Mouse (Mus musculus): ENCODE results near the gene Ptch2. TPM values are rescaled to one million over a fixed set of nuclear protein-coding genes. Genes with fewer than 3 reads are reported as not detected.

The Ptch2 gene
- polyA plus RNA-seq, 1 experiment from 2014 or later = 4.5 TPM

DNA sequence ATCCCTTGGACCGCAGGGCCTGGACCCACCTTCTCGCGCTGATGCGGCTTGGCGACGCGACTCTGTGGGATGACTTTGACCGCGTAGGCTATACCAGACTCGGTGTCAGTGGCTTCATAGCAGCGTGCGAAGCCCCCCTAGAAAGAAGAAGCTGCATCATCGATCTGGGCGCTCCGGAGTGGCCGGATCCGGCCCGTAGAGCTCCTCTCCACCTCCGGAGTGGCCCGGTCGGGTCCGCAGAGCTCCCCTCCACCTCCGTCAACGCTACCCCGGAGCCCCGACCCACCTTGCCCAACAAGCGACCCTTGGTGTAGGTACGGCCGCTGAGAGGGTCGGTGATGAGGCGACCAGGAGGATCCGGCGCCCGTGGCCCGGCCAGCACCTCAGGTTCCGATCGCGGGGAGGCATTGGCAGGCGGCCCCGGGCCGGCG, 37.5 kb downstream of the Ptch2 start:
- peaks cover 35% of the 10 kb centered on the region for H3K4me1 ChIP-seq
- ATAC-seq (ENCODE audit: low FRiP score) = peak; percentile 48

DNA sequence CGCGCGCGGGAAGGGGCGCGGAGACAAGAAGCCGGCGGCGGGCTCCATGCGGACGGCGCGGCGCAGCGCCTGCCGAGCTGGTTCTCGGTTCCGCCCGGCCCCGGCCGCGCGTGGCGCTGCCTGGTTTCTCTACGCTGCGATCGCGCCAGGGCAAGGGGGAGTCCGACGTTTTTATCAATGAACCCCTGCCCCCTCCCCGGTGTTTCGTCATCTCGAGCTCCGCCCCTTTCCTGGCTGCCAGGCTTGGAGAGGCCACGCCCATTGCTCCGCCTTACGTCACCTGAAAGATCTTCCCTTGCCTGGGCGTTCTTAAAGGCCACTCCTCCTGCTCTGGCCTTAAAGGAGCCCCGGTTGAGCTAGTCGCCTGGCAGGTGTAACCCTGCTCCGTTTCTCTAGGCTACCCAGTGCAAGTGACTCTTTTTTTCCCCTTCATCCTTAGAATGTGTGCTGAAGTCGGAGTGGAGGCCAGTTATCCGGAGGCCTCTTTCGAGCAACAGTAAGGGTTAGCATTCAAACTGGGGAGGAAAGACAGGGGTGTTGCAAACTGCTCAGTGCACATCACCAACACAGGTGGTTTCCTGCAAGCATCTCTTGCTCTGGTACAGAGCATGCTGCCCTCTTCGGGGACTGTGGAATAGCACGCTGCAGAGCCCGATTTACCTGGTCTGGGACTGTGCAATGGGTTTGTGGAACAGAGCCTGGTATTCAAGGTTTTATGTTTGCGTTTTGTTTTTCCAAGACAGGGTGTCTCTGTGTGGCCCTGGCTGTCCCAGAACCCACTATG, 38.1 kb downstream of the Ptch2 start, which contains the start of gene Plk3:
TSS of gene Plk3 (minus strand) at position 147 of the 784 bp plus-strand sequence.
- Histone ChIP-seq H3K4me2 (replicated peaks) (peak within 1 kb of the TSS; percentile 82), H3K4me3 (peak within 1 kb of the TSS; percentile 83), H3K9ac (peak within 1 kb of the TSS; percentile 84), H3K9me3 (replicated peaks) (no peaks in the 10 kb centered on the region), H3K4me1 (peaks cover 35% of the 10 kb centered on the region), H3K27me3 (0 out of 2 replicates have a peak, but pooled peaks cover 11% of the 10 kb centered on the region), H3K27ac (peak within 1 kb of the TSS; percentile 79), H3K36me3 (peaks cover 9% of the 10 kb centered on the region)
- WGBS = 3% methylated on average over 36 of the region's 48 CpGs
- ATAC-seq (ENCODE audit: low FRiP score) = peak; percentile 87

More for the DNA sequence above, 37.5 kb downstream of the Ptch2 start:
- Histone ChIP-seq H3K9me3 (replicated peaks) (no peaks in the 10 kb centered on the region), H3K27me3 (0 out of 2 replicates have a peak, but pooled peaks cover 11% of the 10 kb centered on the region), H3K27ac (peak overlapping the region; percentile 79), H3K9ac (peak overlapping the region; percentile 84), H3K36me3 (peaks cover 15% of the 10 kb centered on the region), H3K4me2 (replicated peaks) (peak overlapping the region; percentile 82), H3K4me3 (peak overlapping the region; percentile 83)
- WGBS = under 1% methylated on average over 42 of the region's 42 CpGs

DNA sequence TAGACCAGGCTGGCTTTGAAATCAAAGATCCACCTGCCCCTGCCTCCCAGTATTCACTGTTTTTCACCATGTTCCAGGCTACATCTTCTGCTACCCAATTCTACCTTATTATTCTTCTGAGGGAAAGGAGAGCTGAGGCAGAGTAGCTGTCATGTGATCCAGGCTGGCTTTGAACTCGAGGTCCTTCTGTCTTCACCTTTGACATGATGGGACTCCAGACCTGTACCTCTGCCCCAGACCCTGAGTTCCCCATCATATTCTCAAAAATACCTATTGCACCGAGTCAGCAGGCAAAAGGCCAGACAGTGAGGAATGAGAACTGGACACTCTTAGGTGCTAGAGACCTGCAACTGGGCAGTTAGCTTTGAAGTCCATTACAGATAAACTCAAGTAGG, 38.7 kb downstream of the Ptch2 start:
- 0 out of 2 replicates have a peak, but pooled peaks cover 11% of the 10 kb centered on the region for H3K27me3 ChIP-seq
- no peak overlapping the region for H3K9ac ChIP-seq
- WGBS = 39% methylated on average over 2 of the region's 2 CpGs
- H3K4me3 ChIP-seq = 0 out of 2 replicates have a peak overlapping the region, but pooled peaks have one; percentile 83
- no peaks in the 10 kb centered on the region for H3K9me3 ChIP-seq (replicated peaks)
- H3K36me3 ChIP-seq = peaks cover 4% of the 10 kb centered on the region
- H3K4me2 ChIP-seq (replicated peaks) = peak overlapping the region; percentile 82
- no peak for ATAC-seq (ENCODE audit: low FRiP score)
- H3K4me1 ChIP-seq = peaks cover 35% of the 10 kb centered on the region
- no peak overlapping the region for H3K27ac ChIP-seq

DNA sequence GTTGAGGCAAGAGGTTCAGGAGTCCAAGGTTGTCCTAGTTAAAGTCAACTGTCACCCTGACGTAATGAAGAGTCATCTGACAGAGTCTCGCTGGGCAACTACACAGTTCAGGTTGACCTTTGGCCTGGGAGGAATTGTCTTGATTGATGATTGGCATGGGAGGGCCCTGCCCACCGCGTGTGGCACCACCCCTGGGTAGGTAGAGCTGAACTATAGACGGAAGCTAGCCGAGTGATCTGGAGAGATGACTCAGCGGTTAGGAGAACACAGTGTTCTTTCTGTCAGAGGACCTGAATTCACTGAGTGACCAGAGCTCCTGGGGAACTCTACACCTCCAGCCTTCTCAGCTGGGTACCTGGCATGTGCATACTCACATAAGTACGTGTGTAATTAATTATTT, 40.2 kb downstream of the Ptch2 start:
- Histone ChIP-seq H3K9ac (no peak overlapping the region), H3K27me3 (0 out of 2 replicates have a peak, but pooled peaks cover 11% of the 10 kb centered on the region), H3K9me3 (replicated peaks) (no peaks in the 10 kb centered on the region), H3K36me3 (no peaks in the 10 kb centered on the region), H3K4me3 (no peak overlapping the region), H3K4me2 (replicated peaks) (no peak overlapping the region), H3K27ac (no peak overlapping the region), H3K4me1 (peaks cover 23% of the 10 kb centered on the region)
- 20% methylated on average over 8 of the region's 8 CpGs for WGBS
- no peak for ATAC-seq (ENCODE audit: low FRiP score)

DNA sequence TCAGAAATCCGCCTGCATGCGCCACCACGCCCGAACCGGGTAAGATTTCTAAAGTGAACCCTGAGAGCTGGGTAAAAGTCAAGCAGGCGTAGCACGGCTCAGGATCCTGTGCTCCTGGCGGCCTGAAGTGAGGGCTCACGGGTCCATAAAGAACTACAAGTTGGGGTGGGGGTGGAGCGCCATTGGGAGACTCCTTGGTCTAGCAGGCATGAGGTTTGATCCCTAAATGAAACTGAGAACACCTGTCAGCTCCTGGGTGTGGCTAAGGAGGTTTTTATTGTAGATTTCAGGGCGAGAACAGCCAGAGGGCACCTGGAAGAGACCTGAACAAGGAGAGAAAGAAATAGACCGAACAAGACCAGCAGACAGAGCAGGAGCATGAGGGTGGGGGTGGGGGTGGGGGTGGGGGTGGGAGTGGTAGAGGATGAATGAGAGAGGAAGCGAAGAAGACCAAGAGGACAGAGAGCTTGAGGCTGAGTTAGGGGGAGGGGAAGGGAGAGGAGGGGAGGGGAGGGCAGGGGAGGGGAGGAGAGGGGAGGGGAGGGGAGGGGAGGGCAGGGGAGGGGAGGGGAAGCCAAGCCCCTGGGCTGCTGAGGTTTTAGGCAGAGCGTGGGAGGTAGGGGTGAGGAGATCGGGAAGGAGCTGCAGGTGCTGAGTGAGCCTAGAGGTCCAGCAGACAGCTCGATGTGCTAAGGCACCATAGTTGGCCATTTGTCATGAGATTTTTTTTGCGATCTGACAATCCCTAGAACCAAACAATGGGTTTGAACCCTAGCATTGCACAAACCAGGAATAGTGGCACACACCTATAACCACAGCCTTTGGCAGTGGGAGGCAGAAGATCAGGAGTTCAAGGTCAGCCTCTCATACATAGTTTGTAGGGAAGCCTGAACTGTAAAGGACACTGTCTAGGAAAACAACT, 42.7 kb downstream of the Ptch2 start:
- WGBS = 70% methylated on average over 16 of the region's 17 CpGs
- no peak for ATAC-seq (ENCODE audit: low FRiP score)
- H3K27me3 ChIP-seq = 0 out of 2 replicates have a peak, but pooled peaks cover 4% of the 10 kb centered on the region
- H3K4me2 ChIP-seq (replicated peaks) = no peak overlapping the region
- no peak overlapping the region for H3K9ac ChIP-seq
- no peaks in the 10 kb centered on the region for H3K9me3 ChIP-seq (replicated peaks)
- peaks cover 5% of the 10 kb centered on the region for H3K4me1 ChIP-seq
- no peak overlapping the region for H3K4me3 ChIP-seq
- H3K36me3 ChIP-seq = no peaks in the 10 kb centered on the region
- no peak overlapping the region for H3K27ac ChIP-seq

DNA sequence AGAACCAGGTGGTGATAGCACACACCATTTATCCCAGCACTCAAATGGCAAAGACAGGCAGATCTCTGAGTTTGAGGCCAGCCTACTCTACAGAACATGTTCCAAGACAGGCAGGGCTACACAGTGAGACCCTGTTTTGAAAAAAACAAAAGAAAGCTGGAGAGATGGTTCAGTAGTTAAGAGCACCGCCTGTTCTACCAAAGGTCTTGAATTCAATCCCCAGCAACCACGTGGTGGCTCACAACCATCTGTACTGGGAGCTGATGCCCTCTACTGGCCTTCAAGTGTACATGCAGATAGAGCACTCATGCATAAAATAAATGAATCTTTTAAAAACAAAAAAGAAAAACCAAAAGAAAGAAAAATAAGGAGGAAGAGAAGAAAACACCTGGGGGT, 43.3 kb downstream of the Ptch2 start:
- Histone ChIP-seq H3K36me3 (no peaks in the 10 kb centered on the region), H3K4me2 (replicated peaks) (no peak overlapping the region), H3K9me3 (replicated peaks) (no peaks in the 10 kb centered on the region), H3K27ac (no peak overlapping the region), H3K27me3 (0 out of 2 replicates have a peak, but pooled peaks cover 4% of the 10 kb centered on the region), H3K4me1 (peaks cover 3% of the 10 kb centered on the region), H3K4me3 (no peak overlapping the region), H3K9ac (no peak overlapping the region)
- no peak for ATAC-seq (ENCODE audit: low FRiP score)
- 0% methylated on average over 2 of the region's 2 CpGs for WGBS

DNA sequence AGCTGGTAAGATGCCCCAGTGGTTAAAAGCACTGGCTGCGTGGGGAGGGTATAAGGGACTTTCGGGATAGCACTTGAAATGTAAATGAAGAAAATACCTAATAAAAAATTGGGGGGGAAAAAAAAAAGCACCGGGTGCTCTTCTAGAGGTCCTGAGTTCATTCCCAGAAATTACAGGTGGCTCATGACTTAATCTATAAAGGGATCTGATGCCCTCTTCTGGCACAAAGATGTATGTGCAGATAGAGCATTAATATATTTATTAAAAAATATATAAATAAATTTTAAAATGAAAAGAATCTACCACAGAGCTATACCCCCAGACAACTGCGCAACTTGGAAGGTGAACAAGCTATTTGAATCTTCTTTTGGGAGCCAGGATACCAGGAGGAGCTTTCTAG, 44.7 kb downstream of the Ptch2 start:
- H3K27ac ChIP-seq = no peak overlapping the region
- no peak overlapping the region for H3K9ac ChIP-seq
- H3K9me3 ChIP-seq (replicated peaks) = no peaks in the 10 kb centered on the region
- H3K4me2 ChIP-seq (replicated peaks) = no peak overlapping the region
- no peaks in the 10 kb centered on the region for H3K36me3 ChIP-seq
- 51% methylated on average over 4 of the region's 4 CpGs for WGBS
- ATAC-seq (ENCODE audit: low FRiP score) = no peak
- H3K4me3 ChIP-seq = no peak overlapping the region
- H3K27me3 ChIP-seq = 0 out of 2 replicates have a peak, but pooled peaks cover 4% of the 10 kb centered on the region
- H3K4me1 ChIP-seq = no peaks in the 10 kb centered on the region; the same call in 1 of the 2 replicates

DNA sequence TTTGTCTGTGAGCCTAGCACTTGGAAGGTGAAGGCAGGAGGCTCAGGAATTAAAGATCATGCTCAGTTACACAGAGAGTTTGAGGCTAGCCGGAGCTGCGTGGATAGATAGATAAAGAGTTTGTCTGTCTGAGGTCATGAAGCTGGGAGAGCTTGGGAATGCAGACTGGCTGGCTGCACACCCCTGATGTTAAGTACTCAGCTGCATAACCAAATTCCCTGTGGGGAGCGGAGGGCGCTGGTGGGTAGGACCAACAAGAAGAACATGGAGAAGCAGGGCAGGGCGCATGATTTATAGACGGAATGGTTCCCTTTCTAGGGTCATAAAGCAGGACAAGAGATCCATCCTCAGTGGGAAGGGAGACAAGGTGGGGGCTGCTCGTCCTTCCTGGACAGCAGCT, 47.1 kb downstream of the Ptch2 start:
- peaks cover 1% of the 10 kb centered on the region; the same call in 1 of the 2 replicates for H3K36me3 ChIP-seq
- WGBS = 62% methylated on average over 7 of the region's 7 CpGs
- H3K4me3 ChIP-seq = no peak overlapping the region
- H3K4me1 ChIP-seq = no peaks in the 10 kb centered on the region
- H3K4me2 ChIP-seq (replicated peaks) = no peak overlapping the region
- no peak for ATAC-seq (ENCODE audit: low FRiP score)
- no peak overlapping the region for H3K9ac ChIP-seq
- no peaks in the 10 kb centered on the region for H3K9me3 ChIP-seq (replicated peaks)
- H3K27me3 ChIP-seq = 0 out of 2 replicates have a peak, but pooled peaks cover 4% of the 10 kb centered on the region
- no peak overlapping the region for H3K27ac ChIP-seq

DNA sequence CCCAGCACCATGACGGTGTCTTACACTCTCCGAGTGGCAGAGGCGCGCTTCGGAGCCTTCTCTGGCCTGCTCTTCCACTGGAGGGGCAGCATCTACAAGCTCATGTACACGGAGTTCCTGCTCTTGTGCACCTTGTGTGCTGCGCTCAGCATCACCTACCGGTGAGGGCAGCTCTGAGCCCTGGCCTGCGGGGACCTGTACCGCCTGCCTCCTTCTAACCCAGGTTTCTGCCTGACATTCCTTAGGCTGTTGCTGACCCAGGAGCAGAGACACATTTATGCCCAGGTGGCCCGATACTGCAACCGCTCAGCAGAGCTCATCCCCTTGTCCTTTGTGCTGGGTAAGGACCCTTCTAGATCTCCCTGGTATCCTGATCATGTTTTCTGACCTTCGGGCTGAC, 49.4 kb downstream of the Ptch2 start:
- Histone ChIP-seq H3K4me3 (no peak overlapping the region), H3K27ac (no peak overlapping the region), H3K4me2 (replicated peaks) (no peak overlapping the region), H3K36me3 (peaks cover 21% of the 10 kb centered on the region), H3K27me3 (0 out of 2 replicates have a peak, but pooled peaks cover 4% of the 10 kb centered on the region), H3K4me1 (no peaks in the 10 kb centered on the region), H3K9me3 (replicated peaks) (no peaks in the 10 kb centered on the region), H3K9ac (no peak overlapping the region)
- WGBS = 93% methylated on average over 13 of the region's 13 CpGs
- ATAC-seq (ENCODE audit: low FRiP score) = no peak

DNA sequence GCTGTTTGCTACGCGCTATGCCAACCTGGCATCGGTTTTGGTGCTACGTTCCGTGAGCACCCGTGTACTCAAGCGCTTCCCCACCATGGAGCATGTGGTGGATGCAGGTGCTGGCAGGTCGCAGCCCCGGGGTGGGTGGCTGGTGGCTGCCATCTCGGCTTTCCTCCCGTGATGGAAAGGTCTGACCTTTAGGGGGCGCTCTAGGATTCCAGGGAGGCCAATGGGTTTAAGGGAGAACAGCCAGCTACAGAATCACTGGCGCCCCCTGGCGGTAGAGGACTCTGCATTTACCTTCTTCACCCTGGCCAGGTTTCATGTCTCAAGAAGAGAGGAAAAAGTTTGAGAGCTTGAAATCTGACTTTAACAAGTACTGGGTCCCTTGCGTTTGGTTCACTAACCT, 50.3 kb downstream of the Ptch2 start:
- 26% methylated on average over 15 of the region's 15 CpGs for WGBS

DNA sequence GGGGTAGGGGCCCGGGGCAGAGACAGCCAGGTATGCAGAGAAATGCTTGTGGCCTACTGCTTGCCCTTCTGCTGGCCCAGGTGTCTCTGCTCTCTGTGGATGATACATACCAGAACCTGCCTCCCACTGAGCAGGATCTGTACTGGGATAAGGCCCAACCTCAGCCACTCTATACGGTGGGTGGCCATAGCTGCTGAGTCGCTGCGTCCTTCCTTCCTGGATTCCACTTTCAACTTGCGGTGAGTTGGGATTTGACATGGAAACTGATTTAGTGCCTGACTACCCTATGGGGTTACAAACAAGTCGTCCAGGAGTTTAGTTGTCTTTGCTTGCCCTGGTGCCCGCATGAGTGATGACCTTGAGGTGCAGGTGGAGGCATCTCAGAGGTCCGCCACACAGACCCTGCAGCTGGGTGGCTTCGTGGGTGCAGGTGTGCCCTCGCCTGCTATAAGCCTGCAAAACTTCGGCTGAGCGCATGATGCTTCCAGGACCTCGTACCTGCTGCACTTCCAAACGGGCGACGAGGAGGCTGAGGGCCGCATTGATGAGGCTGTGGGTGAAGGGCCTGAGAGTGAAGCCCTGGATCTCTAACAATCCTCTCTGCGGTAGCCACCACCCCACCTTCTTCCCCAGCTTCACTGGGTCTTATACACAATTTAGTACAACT, 52.3 kb downstream of the Ptch2 start:
- H3K36me3 ChIP-seq = peaks cover 48% of the 10 kb centered on the region
- H3K27me3 ChIP-seq = no peaks in the 10 kb centered on the region
- no peak overlapping the region for H3K4me2 ChIP-seq (replicated peaks)
- ATAC-seq (ENCODE audit: low FRiP score) = no peak
- H3K4me3 ChIP-seq = no peak overlapping the region
- no peaks in the 10 kb centered on the region for H3K4me1 ChIP-seq
- WGBS = 87% methylated on average over 18 of the region's 18 CpGs
- no peak overlapping the region for H3K9ac ChIP-seq
- no peak overlapping the region for H3K27ac ChIP-seq
- no peaks in the 10 kb centered on the region for H3K9me3 ChIP-seq (replicated peaks)

More for the DNA sequence above, 50.3 kb downstream of the Ptch2 start:
- H3K9ac ChIP-seq = no peak overlapping the region
- no peak overlapping the region for H3K4me3 ChIP-seq
- no peak for ATAC-seq (ENCODE audit: low FRiP score)
- no peaks in the 10 kb centered on the region for H3K9me3 ChIP-seq (replicated peaks)
- H3K36me3 ChIP-seq = peaks cover 30% of the 10 kb centered on the region
- no peaks in the 10 kb centered on the region for H3K4me1 ChIP-seq
- H3K4me2 ChIP-seq (replicated peaks) = no peak overlapping the region
- 0 out of 2 replicates have a peak, but pooled peaks cover 4% of the 10 kb centered on the region for H3K27me3 ChIP-seq
- no peak overlapping the region for H3K27ac ChIP-seq

All from hindbrain, embryonic 12.5 days (tissue).